Mouse (Mus musculus) gastrocnemius, adult 18-20 months (tissue): ENCODE data around the gene Golga2. TPM values are rescaled to one million over a fixed set of nuclear protein-coding genes. Genes with fewer than 3 reads are reported as not detected.

Source experiments
- DNase-seq: peaks from one replicate; pipeline ENCODE4 v3.0.0; 2021; ENCODE audit warnings: low spot score
- total RNA-seq, 2 experiments: library from RNA; stranded (reverse); gene quantifications; 2 replicates each; pipeline ENCODE4 v1.2.3; 2021

Gene Golga2
- total RNA-seq, 2 experiments from 2014 or later, result 56.7 to 56.9 TPM

DNA sequence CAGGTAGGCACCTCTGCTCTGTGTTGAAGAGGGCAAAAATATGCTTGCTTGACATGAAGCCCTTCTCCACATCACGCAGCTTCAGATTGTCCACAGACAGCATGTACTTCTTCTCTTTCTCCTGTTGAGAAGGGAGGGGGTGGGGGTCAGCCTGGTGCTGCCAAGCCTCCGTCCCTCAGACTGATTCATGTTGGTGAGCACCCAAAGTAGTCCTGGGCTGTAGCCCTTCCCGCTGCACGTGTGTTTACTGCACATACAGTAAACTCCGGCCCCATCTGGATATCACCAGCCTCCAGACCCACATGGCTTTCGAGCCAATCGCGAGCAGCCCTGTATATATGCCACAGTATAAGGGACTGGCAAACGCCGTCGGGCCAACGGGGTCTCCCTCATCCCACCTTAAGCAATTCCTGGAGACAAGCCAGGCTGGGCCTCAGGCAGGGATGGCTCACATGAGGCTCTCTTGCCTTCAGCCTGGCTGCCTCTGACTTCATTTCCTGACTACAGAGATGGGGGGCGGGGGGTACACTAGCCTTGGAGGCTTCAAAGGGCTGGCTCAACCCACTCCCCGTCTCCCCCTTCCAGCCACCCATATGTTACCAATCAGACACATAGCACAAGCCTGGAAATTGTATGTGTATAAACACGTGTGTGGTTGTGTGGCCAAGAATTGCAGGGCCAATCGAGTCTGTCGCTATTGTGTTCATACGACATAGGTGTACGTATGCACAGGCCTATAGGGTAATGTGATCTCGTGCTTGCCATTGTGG lies 29.9 kb downstream of the Golga2 start:
- no peak for DNase-seq

DNA sequence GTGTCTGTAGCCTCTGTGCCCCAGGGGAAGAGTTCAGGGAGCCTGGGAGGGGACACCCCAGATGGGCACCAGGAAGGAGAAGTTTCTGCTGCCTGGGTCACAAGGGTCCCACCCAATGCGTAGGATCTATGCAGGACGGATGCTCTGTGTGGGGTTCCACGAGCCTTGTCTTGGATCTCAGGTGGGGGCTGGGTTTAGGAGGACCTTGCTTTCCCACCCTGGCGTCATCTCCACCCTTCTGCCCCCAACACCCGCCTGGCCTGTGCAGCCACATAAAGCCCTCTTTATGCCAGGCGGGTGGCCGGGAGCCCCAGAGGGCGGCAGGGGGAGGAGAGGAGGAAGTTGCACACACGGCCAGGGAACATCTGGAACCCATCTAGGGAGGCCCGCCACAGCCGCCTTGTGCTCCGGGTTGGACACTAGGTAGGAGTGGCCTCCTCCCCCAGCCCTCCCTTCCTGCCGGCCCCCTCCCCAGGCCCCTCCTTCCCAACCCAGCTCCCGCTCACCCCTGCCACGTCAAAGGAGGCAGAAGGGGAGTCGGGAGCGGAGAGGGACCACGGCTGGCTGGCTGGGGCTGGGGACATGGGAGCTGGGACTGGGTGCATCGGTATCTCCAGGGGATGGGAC lies 30.7 kb downstream of the Golga2 start:
- peak; percentile 71 for DNase-seq

DNA sequence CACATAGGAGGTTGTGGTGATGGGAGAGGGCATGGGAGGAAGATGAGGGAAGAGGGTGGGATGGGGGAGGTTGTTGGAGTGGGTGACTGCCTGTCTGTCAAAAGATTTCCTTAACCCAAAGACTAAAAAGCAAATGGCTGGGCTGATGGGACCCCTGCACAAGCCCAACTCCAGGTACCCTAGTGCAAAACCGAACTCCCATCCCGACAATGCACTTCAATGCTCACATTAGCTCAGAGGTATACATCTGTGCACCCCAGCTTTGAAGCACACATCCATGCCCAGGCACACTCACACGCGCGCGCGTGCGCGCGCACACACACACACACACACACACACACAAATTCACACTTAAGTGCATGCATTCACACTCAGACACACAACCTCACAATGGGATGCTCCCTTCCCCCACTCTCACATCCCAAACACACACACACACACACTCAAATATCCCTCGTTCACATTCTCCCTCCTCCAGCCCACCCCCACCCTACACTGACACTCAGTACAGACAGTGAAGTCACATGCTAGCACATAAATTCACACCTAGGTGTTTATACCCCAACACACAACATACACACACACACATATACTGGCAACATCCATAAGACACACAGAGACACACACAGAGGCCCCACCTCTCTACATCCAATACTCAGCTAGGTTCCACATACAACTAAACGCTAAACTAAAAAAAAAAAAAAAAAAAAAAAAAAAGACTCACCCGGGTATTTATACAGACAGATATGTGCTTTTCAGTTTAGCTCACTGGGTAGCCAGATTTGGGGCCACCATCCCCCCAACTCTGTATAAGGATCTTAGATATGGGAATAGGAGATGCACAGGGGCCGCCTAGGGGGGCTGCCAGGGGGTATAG lies 31.8 kb downstream of the Golga2 start:
- no peak for DNase-seq

DNA sequence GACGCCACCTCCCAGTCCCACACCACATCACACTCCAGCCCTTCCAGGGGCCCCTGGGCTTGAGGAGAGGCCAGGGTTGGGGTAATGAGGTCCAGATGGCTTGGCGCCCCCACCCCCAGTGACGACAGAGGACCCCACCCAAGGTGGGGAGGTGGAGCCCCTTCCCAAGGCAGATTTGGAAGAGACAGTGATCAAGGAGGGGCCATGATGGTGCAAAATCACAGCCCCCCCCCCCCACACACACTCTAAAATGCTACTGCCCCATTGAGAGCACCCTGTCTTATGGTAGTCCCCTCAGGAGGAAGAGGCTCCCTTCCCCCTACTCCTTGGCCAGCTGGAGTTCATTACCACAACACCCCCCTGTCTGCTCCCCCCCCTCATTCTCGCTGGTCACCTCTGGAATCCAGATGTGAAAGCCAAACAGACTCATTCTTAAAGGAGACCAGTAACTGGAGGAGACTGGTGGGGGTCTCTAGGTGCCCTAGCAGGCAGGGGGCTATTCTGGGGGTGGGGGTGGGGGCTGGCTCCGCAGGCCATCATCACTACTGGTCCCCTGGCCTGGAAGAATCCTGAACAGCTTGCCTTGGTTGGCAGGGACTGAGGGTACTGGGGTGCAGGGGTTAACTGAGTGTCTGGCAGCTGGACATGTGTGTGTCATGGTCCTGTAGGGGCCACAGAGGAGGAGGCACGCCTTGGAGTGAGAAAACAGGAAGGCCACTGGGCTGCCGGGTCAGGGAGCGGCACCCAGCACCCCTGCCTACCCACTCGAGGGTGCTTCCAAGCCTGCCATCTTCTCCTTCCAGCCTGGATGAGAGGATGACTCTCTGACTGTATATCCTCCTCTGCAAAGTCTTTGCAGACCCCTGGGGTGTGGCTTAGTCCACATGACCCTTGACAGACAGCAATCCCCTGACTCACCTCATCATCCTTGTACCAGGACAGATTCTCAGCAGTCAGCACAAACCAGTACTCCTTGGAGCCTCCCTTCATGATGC lies 32.7 kb downstream of the Golga2 start:
- peak; percentile 69 for DNase-seq

GRCm38 (mm10) chr2:32320721-32321120 lies 33.5 kb downstream of the Golga2 start:
- no peak for DNase-seq

DNA sequence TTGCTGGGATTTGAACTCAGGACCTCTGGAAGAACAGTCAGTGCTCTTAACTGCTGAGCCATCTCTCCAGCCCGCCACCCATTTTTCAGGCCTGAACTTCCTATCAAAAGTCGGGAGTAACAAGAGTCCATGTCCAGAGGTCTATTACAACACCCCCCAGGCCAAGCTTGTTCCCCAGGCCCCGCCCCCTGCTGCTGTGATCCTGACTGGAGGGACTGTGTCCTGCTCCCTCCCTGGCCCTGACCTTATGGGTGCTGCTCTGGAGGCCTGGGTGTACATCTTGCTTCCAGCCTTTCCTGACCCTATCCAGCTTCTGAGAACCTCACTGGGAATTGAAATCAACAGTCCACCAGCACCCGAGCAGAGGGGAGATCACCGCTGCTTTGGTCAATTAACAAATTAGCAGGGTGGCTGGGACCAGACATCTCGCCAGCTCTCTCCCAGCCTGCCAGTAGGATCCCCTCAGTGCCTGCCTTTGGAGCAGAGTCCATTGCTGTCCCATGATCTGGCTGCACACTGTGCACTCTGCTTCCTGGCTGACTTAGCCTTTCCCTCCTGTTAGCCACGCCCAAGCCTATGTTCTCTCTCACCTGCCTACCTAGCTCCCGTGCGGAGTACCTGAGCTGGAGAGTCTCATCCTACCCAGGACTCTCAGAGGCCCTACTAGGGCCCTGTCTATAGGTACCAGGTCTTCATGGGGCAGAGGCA lies 34.6 kb downstream of the Golga2 start:
- no peak for DNase-seq

- DNase-seq, result no peak
Measured at GRCm38 (mm10) chr2:32322754-32323741, 35.9 kb downstream of the Golga2 start.

- DNase-seq, result no peak
Measured at GRCm38 (mm10) chr2:32324322-32324721, 37.1 kb downstream of the Golga2 start.

DNA sequence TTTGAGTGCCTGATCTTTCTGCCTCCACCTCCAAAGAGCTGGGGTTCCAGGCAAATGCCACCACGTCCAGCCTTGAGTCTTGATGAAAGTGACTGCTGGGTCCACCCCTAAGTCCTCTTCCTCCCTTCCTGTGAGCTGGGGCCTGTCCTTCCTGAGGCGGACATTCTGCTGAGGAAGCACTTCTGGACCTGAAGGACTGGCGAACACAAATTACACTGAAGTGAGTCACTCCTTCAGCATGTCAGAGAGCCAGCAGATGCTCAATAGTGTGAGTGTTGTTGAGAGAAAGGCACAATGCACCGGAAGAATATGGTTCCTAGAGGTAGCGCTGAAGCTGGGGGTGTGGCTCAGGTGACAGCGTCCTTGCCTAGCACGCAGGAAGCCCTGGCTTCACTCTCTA lies 38.2 kb downstream of the Golga2 start:
- DNase-seq, result no peak

DNA sequence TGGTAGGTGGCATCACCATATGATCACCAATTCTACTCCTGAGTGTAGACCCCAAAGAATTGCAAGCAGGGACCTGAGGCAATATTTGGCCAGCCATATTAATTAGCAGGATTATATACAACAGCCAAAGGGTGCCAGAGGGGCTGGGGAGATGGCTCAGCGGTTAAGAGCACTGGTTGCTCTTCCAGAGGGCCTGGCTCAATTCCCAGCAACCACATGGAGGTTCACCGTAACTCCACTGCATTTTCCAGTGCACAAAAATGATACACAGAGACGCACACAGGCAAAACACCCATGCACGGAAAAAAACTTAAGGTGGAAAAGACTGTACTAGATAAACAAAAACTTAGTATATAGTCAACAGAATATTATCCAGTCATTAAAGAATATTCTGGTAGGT lies 40.0 kb downstream of the Golga2 start:
- no peak for DNase-seq

DNA sequence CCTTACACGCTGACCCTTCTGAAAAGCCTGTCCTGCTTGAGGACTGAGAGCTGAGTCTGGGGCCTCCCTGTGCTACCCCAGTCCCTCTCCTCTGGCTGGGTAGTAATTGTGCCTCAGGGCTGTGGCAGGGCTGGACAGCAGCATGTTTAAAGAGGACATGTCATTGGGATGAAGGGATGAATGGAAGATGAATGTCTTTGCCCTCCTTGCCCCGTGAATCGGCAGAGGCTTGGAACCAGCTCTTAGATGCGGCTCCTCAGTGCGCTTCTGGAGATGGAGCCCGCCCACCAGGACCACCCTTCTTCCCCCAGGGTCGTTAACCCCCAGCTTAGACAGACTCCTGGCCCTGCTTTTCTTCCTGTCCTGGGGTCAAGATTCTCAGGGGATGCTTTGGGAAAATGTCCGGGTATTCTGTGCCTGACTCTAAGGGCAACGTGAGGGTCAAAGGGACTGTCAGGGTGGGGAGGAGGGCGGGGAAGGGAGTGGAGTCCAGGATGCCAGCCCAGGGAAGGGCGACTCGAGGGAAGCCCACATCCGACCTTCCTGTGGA lies 41.8 kb downstream of the Golga2 start:
- DNase-seq, result no peak

- DNase-seq, result no peak
Measured at GRCm38 (mm10) chr2:32329531-32329930, 42.3 kb downstream of the Golga2 start.

- no peak for DNase-seq
Measured at GRCm38 (mm10) chr2:32332159-32332558, 45.0 kb downstream of the Golga2 start.

GRCm38 (mm10) chr2:32335888-32336287 lies 48.7 kb downstream of the Golga2 start:
- DNase-seq, result no peak

DNA sequence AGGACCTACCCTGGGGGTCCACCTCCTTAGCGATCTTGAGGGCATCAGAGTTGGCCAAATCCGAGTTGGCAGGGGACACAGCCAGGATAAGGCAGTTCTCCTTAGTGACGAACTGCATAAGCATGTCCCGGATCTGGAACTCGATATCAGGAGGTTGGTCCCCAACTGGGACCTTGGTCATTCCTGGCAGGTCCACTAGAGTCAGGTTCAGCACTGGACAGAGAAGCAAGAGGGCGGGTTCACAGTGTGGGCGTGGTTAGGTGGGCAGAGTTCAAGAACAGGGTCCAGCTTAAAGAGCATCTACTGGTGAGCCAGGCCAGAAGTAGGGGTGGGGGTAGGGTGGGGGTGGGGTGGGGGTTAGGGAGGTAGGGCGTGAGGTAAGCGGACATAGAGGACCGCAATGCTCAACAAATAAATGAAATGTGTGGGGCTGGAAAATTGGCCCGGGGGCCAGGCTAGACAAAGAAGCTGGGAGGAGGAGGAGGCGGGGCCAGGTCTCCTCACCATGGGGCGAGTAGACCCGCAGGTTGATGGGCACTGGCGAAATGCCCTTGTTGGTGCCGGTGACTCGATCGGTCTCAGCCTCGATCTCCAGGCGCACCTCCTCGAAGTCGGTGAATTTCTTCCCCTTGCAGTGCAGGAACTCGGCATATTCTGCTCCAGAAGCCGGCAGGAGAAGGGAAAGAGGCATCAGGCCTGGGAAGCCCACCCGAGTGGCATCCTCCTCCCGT lies 52.9 kb downstream of the Golga2 start:
- no peak for DNase-seq

DNA sequence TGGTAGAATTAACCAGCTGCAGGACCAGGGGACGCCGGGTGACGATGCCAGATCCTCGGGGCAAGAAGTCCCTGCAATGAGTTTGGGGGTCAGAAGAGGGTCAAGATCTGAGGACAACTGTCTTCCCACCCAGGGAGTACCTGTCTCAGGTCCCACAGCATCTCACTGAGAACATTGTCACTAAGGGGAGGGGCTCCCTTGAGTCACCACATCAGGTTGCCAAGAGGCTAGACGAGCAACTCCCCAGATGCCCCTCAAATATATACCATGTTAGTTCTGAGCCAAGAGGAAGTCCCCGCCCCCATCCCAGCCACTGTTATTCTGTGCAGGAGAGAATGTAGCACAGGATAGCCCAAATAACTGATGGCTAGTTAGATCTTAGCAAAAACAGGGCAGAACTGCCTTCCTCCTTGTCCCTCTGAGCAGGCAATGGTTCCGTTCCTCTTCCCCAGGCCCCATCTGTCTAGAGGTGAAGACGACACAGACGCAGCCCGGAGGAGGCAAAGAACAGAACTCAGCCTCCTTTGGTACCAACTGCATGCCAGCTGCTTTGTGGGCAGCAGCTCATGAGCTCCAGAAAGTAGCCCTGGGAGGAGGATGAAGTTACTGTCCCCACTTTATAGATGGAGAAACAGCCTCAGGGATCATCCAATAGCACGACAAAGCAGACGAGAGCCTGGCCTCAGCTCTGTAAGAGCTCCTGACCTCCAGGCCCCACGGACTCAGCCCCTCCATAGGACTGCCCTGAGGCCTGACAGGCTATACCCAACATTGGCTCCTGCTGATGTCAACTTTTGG lies 53.9 kb downstream of the Golga2 start:
- no peak for DNase-seq

DNA sequence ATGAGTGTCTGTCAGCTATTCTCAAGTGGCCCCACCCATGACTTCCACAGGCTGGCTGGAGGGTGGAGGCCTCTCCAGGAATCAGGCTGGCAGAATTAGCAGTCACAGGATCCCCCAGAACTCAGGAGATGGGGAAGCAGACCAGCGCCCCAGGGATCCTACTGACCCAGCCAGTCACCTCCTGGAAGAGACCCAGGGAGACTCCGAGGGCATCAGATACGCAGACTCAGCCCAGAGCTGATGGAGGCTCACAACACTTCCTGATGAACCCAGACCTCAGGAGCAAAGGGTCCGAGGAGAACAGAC lies 54.4 kb downstream of the Golga2 start:
- DNase-seq, result no peak
